Mouse (Mus musculus) testis, postnatal 10 days (tissue): Measurements from ENCODE around the gene Vmn1r104.
"Not testable (repeated sequence)": the region's sequence is repeated elsewhere in the genome, so short reads cannot be mapped to it uniquely, and the experiment has no call there.

Experiments
- DNase-seq: peaks from one replicate; pipeline ENCODE4 v3.0.0; 2021; ENCODE audit warnings: low spot score

Gene Vmn1r104

DNA sequence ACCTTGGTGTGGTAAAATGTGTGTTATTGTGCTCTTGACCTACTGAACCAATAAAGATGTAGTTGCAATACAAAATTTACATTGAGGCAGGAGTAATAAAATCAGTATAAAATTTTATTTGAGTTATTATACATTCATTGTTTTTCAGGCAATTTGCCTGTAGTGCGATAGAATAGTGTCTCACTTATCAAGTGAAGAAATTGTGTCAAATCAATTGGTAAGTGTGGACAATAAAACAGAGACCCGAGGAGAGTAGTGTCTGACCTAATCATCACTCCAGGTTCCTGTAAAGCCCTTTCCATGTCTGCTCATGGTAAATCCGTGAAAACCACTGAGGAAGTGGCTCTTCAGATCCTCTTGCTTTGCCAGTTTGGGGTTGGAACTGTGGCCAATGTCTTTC, at the start of gene Vmn1r104:
Gene Vmn1r104 (plus strand): TSS at position 301 of the 400 bp plus-strand sequence.
- DNase-seq = not testable (repeated sequence)

DNA sequence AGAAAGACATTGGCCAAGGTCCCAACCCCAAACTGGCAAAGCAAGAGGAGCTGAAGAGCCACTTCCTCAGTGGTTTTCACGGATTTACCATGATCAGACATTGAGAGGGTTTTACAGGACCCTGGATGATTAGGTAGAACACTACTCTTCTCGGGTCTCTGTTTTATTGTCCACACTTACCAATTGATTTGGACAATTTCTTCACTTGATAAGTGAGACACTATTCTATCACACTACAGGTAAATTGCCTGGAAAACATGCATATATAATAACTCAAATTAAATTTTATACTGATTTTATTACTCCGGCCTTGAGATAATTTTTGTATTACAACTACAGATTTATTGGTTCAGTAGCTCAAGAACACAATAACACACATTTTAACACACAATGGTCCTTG, 23.2 kb upstream of the Vmn1r104 start, which contains the start of gene Vmn1r103:
Gene Vmn1r103 (minus strand): TSS at position 101 of the 400 bp plus-strand sequence.
- DNase-seq = not testable (repeated sequence)

DNA sequence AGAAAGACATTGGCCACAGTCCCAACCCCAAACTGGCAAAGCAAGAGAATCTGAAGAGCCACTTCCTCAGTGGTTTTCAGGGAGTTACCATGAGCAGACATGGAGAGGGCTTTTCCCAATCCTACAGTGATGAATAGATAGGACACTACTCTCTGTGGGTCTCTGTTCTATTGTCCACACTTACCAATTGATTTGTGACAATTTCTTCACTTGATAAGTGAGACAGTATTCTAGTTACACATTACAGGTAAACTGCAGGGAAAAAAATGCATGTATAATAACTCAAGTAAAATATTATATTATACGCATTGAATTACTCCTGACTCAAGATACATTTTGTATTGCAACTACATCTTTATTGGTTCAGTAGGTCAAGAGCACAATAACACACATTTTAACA, 12.0 kb downstream of the Vmn1r104 start, which contains the start of gene Gm5726:
Gene Gm5726 (minus strand): TSS at position 101 of the 400 bp plus-strand sequence.
- DNase-seq = not testable (repeated sequence)

DNA sequence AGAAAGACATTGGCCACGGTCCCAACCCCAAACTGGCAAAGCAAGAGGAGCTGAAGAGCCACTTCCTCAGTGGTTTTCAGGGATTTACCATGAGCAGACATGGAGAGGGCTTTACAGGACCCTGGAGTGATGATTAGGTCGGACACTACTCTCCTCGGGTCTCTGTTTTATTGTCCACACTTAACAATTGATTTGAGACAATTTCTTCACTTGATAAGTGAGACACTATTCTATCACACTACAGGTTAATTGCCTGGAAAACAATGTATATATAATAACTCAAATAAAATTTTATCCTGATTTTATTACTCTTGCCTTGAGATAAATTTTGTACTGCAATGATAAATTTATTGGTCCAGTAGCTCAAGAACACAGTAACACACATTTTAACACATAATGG, 42.5 kb downstream of the Vmn1r104 start, which contains the start of gene Gm4141:
Gene Gm4141 (minus strand): TSS at position 101 of the 400 bp plus-strand sequence.
- not testable (repeated sequence) for DNase-seq
